Mouse (Mus musculus): Measurements from ENCODE around the gene Sdk2. TPM values are rescaled to one million over a fixed set of nuclear protein-coding genes. Genes with fewer than 3 reads are reported as not detected.

Sdk2 gene
- total and polyA plus RNA-seq, 3 experiments, result 1.2 to 4.8 (median 1.3) TPM

GRCm38 (mm10) chr11:114047887-114048331 is 18.9 kb downstream of the Sdk2 start:
- Histone ChIP-seq H3K4me2 (ENCODE audit: insufficient read depth, low read depth, poor library complexity, severe bottlenecking) (no peak overlapping the region), H3K4me1 (ENCODE audit: control insufficient read depth in 1 of 2, insufficient read depth in 2 of 2) (peaks cover 0 to 6% of the 10 kb centered on the region in 2 experiments; a peak in 2 of 4 replicates), H3K4me3 (replicated peaks in 1 of 3; ENCODE audit: low read depth in 2 of 3, low read length in 2 of 3, poor library complexity in 1 of 3) (no peak overlapping the region), H3K9ac (ENCODE audit: insufficient read depth, low read depth) (no peak overlapping the region), H3K9me3 (replicated peaks; ENCODE audit: low read length) (peaks cover 18% of the 10 kb centered on the region), H3K27ac (ENCODE audit: insufficient read depth, low read depth) (no peak overlapping the region), H3K79me2 (replicated peaks; ENCODE audit: control insufficient read depth, extremely low read depth, insufficient read depth, poor library complexity, severe bottlenecking) (no peaks in the 10 kb centered on the region), H3K27me3 (replicated peaks) (peaks cover 70% of the 10 kb centered on the region), H3K36me3 (replicated peaks in 1 of 2; ENCODE audit: control insufficient read depth in 1 of 2, insufficient read depth in 1 of 2, low read length in 1 of 2) (no peaks in the 10 kb centered on the region)
- TF ChIP-seq POLR2AphosphoS2 (IDR thresholded peaks at IDR 0.05; ENCODE audit: low read depth, low read length) (no peak), MAZ (IDR thresholded peaks at IDR 0.05; ENCODE audit: low read depth, low read length) (no peak), MAX (IDR thresholded peaks at IDR 0.05; ENCODE audit: low read length) (no peak), ZKSCAN1 (IDR thresholded peaks at IDR 0.05; ENCODE audit: borderline replicate concordance, low read depth, low read length) (no peak), EP300 (IDR thresholded peaks at IDR 0.05; ENCODE audit: low read length) (no peak)
- dilution Hi-C loops (cut with MboI; ENCODE audit: extremely low pct_ligation_motif_present, extremely low pct_unique_long_range_greater_than_20kb, low sequenced_read_pairs), result no loop called here
- DNase-seq (ENCODE audit: extremely low read depth), result no peak
- in situ Hi-C loops (cut with MboI; ENCODE audit: low pct_ligation_motif_present, low pct_unique_long_range_greater_than_20kb, low sequenced_read_pairs), result no loop called here

GRCm38 (mm10) chr11:114046927-114047326 is 19.9 kb downstream of the Sdk2 start:
- Histone ChIP-seq H3K9me3 (replicated peaks; ENCODE audit: low read length) (peaks cover 18% of the 10 kb centered on the region), H3K4me1 (ENCODE audit: control insufficient read depth in 1 of 2, insufficient read depth in 2 of 2) (peaks cover 0 to 6% of the 10 kb centered on the region in 2 experiments; a peak in 2 of 4 replicates), H3K27me3 (replicated peaks) (peaks cover 72% of the 10 kb centered on the region), H3K79me2 (replicated peaks; ENCODE audit: control insufficient read depth, extremely low read depth, insufficient read depth, poor library complexity, severe bottlenecking) (no peaks in the 10 kb centered on the region), H3K4me2 (ENCODE audit: insufficient read depth, low read depth, poor library complexity, severe bottlenecking) (no peak overlapping the region), H3K4me3 (replicated peaks in 1 of 3; ENCODE audit: low read depth in 2 of 3, low read length in 2 of 3, poor library complexity in 1 of 3) (no peak overlapping the region), H3K27ac (ENCODE audit: insufficient read depth, low read depth) (no peak overlapping the region), H3K36me3 (replicated peaks in 1 of 2; ENCODE audit: control insufficient read depth in 1 of 2, insufficient read depth in 1 of 2, low read length in 1 of 2) (no peaks in the 10 kb centered on the region), H3K9ac (ENCODE audit: insufficient read depth, low read depth) (no peak overlapping the region)
- dilution Hi-C loops (cut with MboI; ENCODE audit: extremely low pct_ligation_motif_present, extremely low pct_unique_long_range_greater_than_20kb, low sequenced_read_pairs), result no loop called here
- no peak for DNase-seq (ENCODE audit: extremely low read depth)
- TF ChIP-seq E2F4 (IDR thresholded peaks at IDR 0.05; ENCODE audit: insufficient replicate concordance, low read depth, low read length), result no peak
- TF ChIP-seq TCF12 (IDR thresholded peaks at IDR 0.05; ENCODE audit: low read depth, low read length), result no peak
- TF ChIP-seq CTCF (conservative IDR thresholded peaks at IDR 0.05 in 1 of 2, IDR thresholded peaks at IDR 0.05 in 1 of 2; ENCODE audit: low read depth in 2 of 2, low read length in 2 of 2), result peak; percentile 16 to 19; a peak in 1 of 4 replicates
- TF ChIP-seq MAX (IDR thresholded peaks at IDR 0.05; ENCODE audit: low read length), result no peak
- in situ Hi-C loops (cut with MboI; ENCODE audit: low pct_ligation_motif_present, low pct_unique_long_range_greater_than_20kb, low sequenced_read_pairs), result no loop called here

GRCm38 (mm10) chr11:114044373-114044772 is 22.5 kb downstream of the Sdk2 start:
- no peaks in the 10 kb centered on the region for H3K36me3 ChIP-seq (replicated peaks in 1 of 2; ENCODE audit: control insufficient read depth in 1 of 2, insufficient read depth in 1 of 2, low read length in 1 of 2)
- no peak overlapping the region for H3K4me2 ChIP-seq (ENCODE audit: insufficient read depth, low read depth, poor library complexity, severe bottlenecking)
- H3K79me2 ChIP-seq (replicated peaks; ENCODE audit: control insufficient read depth, extremely low read depth, insufficient read depth, poor library complexity, severe bottlenecking), result no peaks in the 10 kb centered on the region
- H3K27ac ChIP-seq (ENCODE audit: insufficient read depth, low read depth), result no peak overlapping the region
- no peak overlapping the region for H3K4me3 ChIP-seq (replicated peaks in 1 of 3; ENCODE audit: low read depth in 2 of 3, low read length in 2 of 3, poor library complexity in 1 of 3)
- peaks cover 64% of the 10 kb centered on the region for H3K27me3 ChIP-seq (replicated peaks)
- no peak overlapping the region for H3K9ac ChIP-seq (ENCODE audit: insufficient read depth, low read depth)
- no peak for DNase-seq (ENCODE audit: extremely low read depth)
- H3K4me1 ChIP-seq (ENCODE audit: control insufficient read depth in 1 of 2, insufficient read depth in 2 of 2), result no peaks in the 10 kb centered on the region
- in situ Hi-C loops (cut with MboI; ENCODE audit: low pct_ligation_motif_present, low pct_unique_long_range_greater_than_20kb, low sequenced_read_pairs), result no loop called here
- peaks cover 18% of the 10 kb centered on the region for H3K9me3 ChIP-seq (replicated peaks; ENCODE audit: low read length)
- dilution Hi-C loops (cut with MboI; ENCODE audit: extremely low pct_ligation_motif_present, extremely low pct_unique_long_range_greater_than_20kb, low sequenced_read_pairs), result no loop called here
- TF ChIP-seq EP300 (IDR thresholded peaks at IDR 0.05; ENCODE audit: low read length), result no peak
- no peak for TF ChIP-seq MAX (IDR thresholded peaks at IDR 0.05; ENCODE audit: low read length)
- TF ChIP-seq MEF2A (IDR thresholded peaks at IDR 0.05; ENCODE audit: borderline replicate concordance, low read depth, low read length), result no peak
- TF ChIP-seq TBP (conservative IDR thresholded peaks at IDR 0.05; ENCODE audit: low read depth, low read length), result no peak
- TF ChIP-seq POLR2A (IDR thresholded peaks at IDR 0.05; ENCODE audit: low read depth, low read length), result no peak
- no peak for TF ChIP-seq ZNF384 (IDR thresholded peaks at IDR 0.05; ENCODE audit: low read depth, low read length)
- TF ChIP-seq RCOR1 (conservative IDR thresholded peaks at IDR 0.05; ENCODE audit: low read depth, low read length), result no peak
- TF ChIP-seq MAZ (IDR thresholded peaks at IDR 0.05; ENCODE audit: low read depth, low read length), result no peak
- no peak for TF ChIP-seq JUND (conservative IDR thresholded peaks at IDR 0.05; ENCODE audit: low read depth, low read length)
- TF ChIP-seq USF2 (conservative IDR thresholded peaks at IDR 0.05; ENCODE audit: low read depth, low read length), result no peak

All from CH12.LX (cell line).